Mouse (Mus musculus): Measurements from ENCODE around the gene Grm8. TPM values are rescaled to one million over a fixed set of nuclear protein-coding genes. Genes with fewer than 3 reads are reported as not detected.

The Grm8 gene
- polyA plus RNA-seq, 1 experiment = 0.17 TPM

- DNase-seq (ENCODE audit: low read depth, low spot score) = no peak
- 61% methylated on average over 3 of the region's 3 CpGs for WGBS
These were observed 445.6 kb downstream of the Grm8 start for GRCm38 (mm10) chr6:27689382-27689781.

- DNase-seq (ENCODE audit: low read depth, low spot score) = no peak
- WGBS = 39% methylated on average over 6 of the region's 6 CpGs
These were observed 473.1 kb downstream of the Grm8 start for GRCm38 (mm10) chr6:27661747-27662435.

GRCm38 (mm10) chr6:27657520-27657919 lies 477.5 kb downstream of the Grm8 start:
- no peak for DNase-seq (ENCODE audit: low read depth, low spot score)
- WGBS = 57% methylated on average over 1 of the region's 1 CpGs

- no peak for DNase-seq (ENCODE audit: low read depth, low spot score)
- WGBS = 47% methylated on average over 1 of the region's 1 CpGs
These were observed 488.5 kb downstream of the Grm8 start for GRCm38 (mm10) chr6:27646503-27646902.

- no peak for DNase-seq (ENCODE audit: low read depth, low spot score)
- WGBS = 64% methylated on average over 5 of the region's 5 CpGs
These were observed 489.9 kb downstream of the Grm8 start for GRCm38 (mm10) chr6:27645054-27645453.

- DNase-seq (ENCODE audit: low read depth, low spot score) = no peak
- WGBS = 53% methylated on average over 3 of the region's 3 CpGs
These were observed 499.1 kb downstream of the Grm8 start for GRCm38 (mm10) chr6:27635898-27636297.

- 76% methylated on average over 4 of the region's 4 CpGs for WGBS
These were observed 517.5 kb downstream of the Grm8 start for GRCm38 (mm10) chr6:27617472-27617871.

GRCm38 (mm10) chr6:27580485-27580884 lies 554.5 kb downstream of the Grm8 start:
- 64% methylated on average over 2 of the region's 2 CpGs for WGBS
- DNase-seq (ENCODE audit: low read depth, low spot score) = no peak

More at GRCm38 (mm10) chr6:27617472-27617871, 517.5 kb downstream of the Grm8 start:
- no peak for DNase-seq (ENCODE audit: low read depth, low spot score)

GRCm38 (mm10) chr6:27545516-27545915 lies 589.5 kb downstream of the Grm8 start:
- WGBS = 66% methylated on average over 6 of the region's 6 CpGs
- no peak for DNase-seq (ENCODE audit: low read depth, low spot score)

- 45% methylated on average over 1 of the region's 1 CpGs for WGBS
- DNase-seq (ENCODE audit: low read depth, low spot score) = no peak
These were observed 617.4 kb downstream of the Grm8 start for GRCm38 (mm10) chr6:27517620-27518019.

- 38% methylated on average over 5 of the region's 5 CpGs for WGBS
- DNase-seq (ENCODE audit: low read depth, low spot score) = no peak
These were observed 674.0 kb downstream of the Grm8 start for GRCm38 (mm10) chr6:27460998-27461397.

GRCm38 (mm10) chr6:27408473-27408872 lies 726.5 kb downstream of the Grm8 start:
- DNase-seq (ENCODE audit: low read depth, low spot score) = no peak
- 66% methylated on average over 4 of the region's 4 CpGs for WGBS

GRCm38 (mm10) chr6:27372416-27372815 lies 762.6 kb downstream of the Grm8 start:
- DNase-seq (ENCODE audit: low read depth, low spot score) = no peak

- DNase-seq (ENCODE audit: low read depth, low spot score) = no peak
These were observed 763.9 kb downstream of the Grm8 start for GRCm38 (mm10) chr6:27371095-27371494.

GRCm38 (mm10) chr6:27363775-27364174 lies 771.2 kb downstream of the Grm8 start:
- WGBS = 84% methylated on average over 8 of the region's 8 CpGs
- DNase-seq (ENCODE audit: low read depth, low spot score) = no peak

More at GRCm38 (mm10) chr6:27371095-27371494, 763.9 kb downstream of the Grm8 start:
- WGBS = 66% methylated on average over 2 of the region's 2 CpGs

GRCm38 (mm10) chr6:27360440-27360839 lies 774.5 kb downstream of the Grm8 start:
- no peak for DNase-seq (ENCODE audit: low read depth, low spot score)

GRCm38 (mm10) chr6:27351147-27351546 lies 783.8 kb downstream of the Grm8 start:
- DNase-seq (ENCODE audit: low read depth, low spot score) = no peak
- WGBS = 79% methylated on average over 4 of the region's 4 CpGs

GRCm38 (mm10) chr6:27348272-27348671 lies 786.7 kb downstream of the Grm8 start:
- 54% methylated on average over 2 of the region's 2 CpGs for WGBS
- DNase-seq (ENCODE audit: low read depth, low spot score) = no peak

GRCm38 (mm10) chr6:27346311-27346710 lies 788.7 kb downstream of the Grm8 start:
- WGBS = 43% methylated on average over 1 of the region's 1 CpGs
- no peak for DNase-seq (ENCODE audit: low read depth, low spot score)

- no peak for DNase-seq (ENCODE audit: low read depth, low spot score)
- 73% methylated on average over 4 of the region's 4 CpGs for WGBS
These were observed 794.8 kb downstream of the Grm8 start for GRCm38 (mm10) chr6:27340131-27340530.

GRCm38 (mm10) chr6:27318575-27318974 lies 816.4 kb downstream of the Grm8 start:
- DNase-seq (ENCODE audit: low read depth, low spot score) = no peak
- 73% methylated on average over 1 of the region's 1 CpGs for WGBS

GRCm38 (mm10) chr6:27317422-27317821 lies 817.6 kb downstream of the Grm8 start:
- WGBS = 55% methylated on average over 3 of the region's 3 CpGs
- DNase-seq (ENCODE audit: low read depth, low spot score) = no peak
